26 mouse cellular contexts compared by ENCODE assay signal in genomic region chr5:148984961-148985360, GRCm38 (mm10). TPM values are rescaled to one million over a fixed set of nuclear protein-coding genes. Genes with fewer than 3 reads are reported as not detected.
DNase-seq lines count a peak whose midpoint lies in the region; ATAC-seq and TF ChIP-seq lines count a peak whose summit lies in the region.
"Had no signal": no experiment of that assay in that cellular context is flagged by ENCODE, and none has a peak within 500 bp of the region (broad histone marks: within the 10 kb centered on the region; RNA-seq: fewer than 3 reads in every experiment).

No protein-coding gene starts in this region.

- 39% methylated on average over 13 of the region's 13 CpGs for WGBS in heart, embryonic 13.5 days
- WGBS in lung, embryonic 14.5 days, result 45% methylated on average over 13 of the region's 13 CpGs
- WGBS in lung, adult 2 months, result 71% methylated on average over 13 of the region's 13 CpGs
- 39% methylated on average over 13 of the region's 13 CpGs for WGBS in hindbrain, embryonic 11.5 days

- DNase-seq in heart, postnatal 14 days, result no peak
- no peak for DNase-seq in lung, embryonic 14.5 days
- no peak for DNase-seq in lung, adult 2 months
- DNase-seq in ES-CJ7 (ENCODE audit: low read depth, low spot score), result peak; percentile 57
- peak; percentile 56 for DNase-seq in ZHBTc4 (ENCODE audit: low read depth, low spot score)
- no peak for DNase-seq in hindbrain, embryonic 11.5 days (ENCODE audit: low spot score)
- DNase-seq in urinary bladder, adult 2 months (ENCODE audit: low spot score), result no peak
- DNase-seq: adrenal gland, adult 2 months; adrenal gland, postnatal 25 days; cerebellum, adult 18-20 months; cerebellum, adult 9-11 months; cerebellum, postnatal 36 days; gastrocnemius, adult 2 months; gastrocnemius, postnatal 25 days; kidney, adult 11 months; kidney, adult 9 months had no signal

- no peak overlapping the region for H3K27ac ChIP-seq in heart, embryonic 13.5 days (replicated peaks)
- no peak overlapping the region for H3K27ac ChIP-seq in lung, embryonic 14.5 days (ENCODE audit: low read depth)
- H3K27ac ChIP-seq in hindbrain, embryonic 11.5 days (ENCODE audit: low read depth, low read length), result no peak overlapping the region
- H3K27ac ChIP-seq: embryonic facial prominence, embryonic 15.5 days; forebrain, embryonic 10.5 days; gastrocnemius, adult 2 months; hindbrain, embryonic 13.5 days; hindbrain, postnatal 0 days had no signal

- H3K27me3 ChIP-seq in heart, embryonic 13.5 days (replicated peaks), result no peaks in the 10 kb centered on the region
- H3K27me3 ChIP-seq in lung, embryonic 14.5 days (ENCODE audit: insufficient read depth, low read length), result no peaks in the 10 kb centered on the region
- no peaks in the 10 kb centered on the region for H3K27me3 ChIP-seq in hindbrain, embryonic 11.5 days (ENCODE audit: control insufficient read depth, insufficient read depth, low read length)
- H3K27me3 ChIP-seq: embryonic facial prominence, embryonic 15.5 days; hindbrain, embryonic 13.5 days had no signal

- no peak for TF ChIP-seq POLR2A in lung, adult 2 months (IDR thresholded peaks at IDR 0.05; ENCODE audit: borderline replicate concordance, extremely low read depth, low read depth, low read length)

- ATAC-seq in heart, embryonic 13.5 days (ENCODE audit: extremely low read depth, insufficient number of reproducible peaks, low FRiP score, low TSS enrichment), result no peak
- no peak for ATAC-seq in lung, embryonic 14.5 days (ENCODE audit: insufficient read depth)
- ATAC-seq in hindbrain, embryonic 11.5 days (ENCODE audit: low FRiP score), result no peak
- ATAC-seq: CD4-positive, CD25-positive, alpha-beta regulatory T cell, adult 4 months; forebrain, embryonic 14.5 days; hindbrain, postnatal 0 days had no signal

- peak overlapping the region; percentile 52 for H3K4me2 ChIP-seq in heart, embryonic 13.5 days
- H3K4me2 ChIP-seq in lung, embryonic 14.5 days, result 0 out of 2 replicates have a peak overlapping the region, but pooled peaks have one; percentile 15
- H3K4me2 ChIP-seq in hindbrain, embryonic 11.5 days (replicated peaks; ENCODE audit: low read depth, low read length), result no peak overlapping the region
- H3K4me2 ChIP-seq: embryonic facial prominence, embryonic 15.5 days; hindbrain, embryonic 13.5 days had no signal

- H3K4me3 ChIP-seq in heart, embryonic 13.5 days, result peak overlapping the region; percentile 4; the same call in 1 of the 2 replicates
- no peak overlapping the region for H3K4me3 ChIP-seq in lung, embryonic 14.5 days (ENCODE audit: low read depth, low read length)
- no peak overlapping the region for H3K4me3 ChIP-seq in lung, adult 2 months (replicated peaks; ENCODE audit: extremely low read depth, low read depth, low read length)
- H3K4me3 ChIP-seq in hindbrain, embryonic 11.5 days (ENCODE audit: low read depth, low read length), result no peak overlapping the region
- H3K4me3 ChIP-seq: embryonic facial prominence, embryonic 15.5 days; erythroblast, embryonic 14.5 days; forebrain, embryonic 10.5 days; gastrocnemius, adult 2 months; hindbrain, embryonic 13.5 days had no signal

- intact Hi-C loops in heart, postnatal 14 days (cut with DNase I), result no loop called here

- TF ChIP-seq CTCF in lung, embryonic 14.5 days (IDR thresholded peaks at IDR 0.05; ENCODE audit: low read depth), result no peak
- no peak for TF ChIP-seq CTCF in lung, adult 2 months (IDR thresholded peaks at IDR 0.05; ENCODE audit: insufficient read depth, low read length)

- H3K36me3 ChIP-seq in heart, embryonic 13.5 days, result peaks cover 13% of the 10 kb centered on the region
- no peaks in the 10 kb centered on the region for H3K36me3 ChIP-seq in lung, embryonic 14.5 days (ENCODE audit: insufficient read depth)
- H3K36me3 ChIP-seq in hindbrain, embryonic 11.5 days (ENCODE audit: control insufficient read depth, insufficient read depth, low read length), result 0 out of 2 replicates have a peak, but pooled peaks cover 2% of the 10 kb centered on the region
- H3K36me3 ChIP-seq: embryonic facial prominence, embryonic 15.5 days; forebrain, embryonic 10.5 days; G1E; hindbrain, embryonic 13.5 days had no signal

- peaks cover 17% of the 10 kb centered on the region for H3K9me3 ChIP-seq in heart, embryonic 13.5 days
- H3K9me3 ChIP-seq in lung, embryonic 14.5 days (ENCODE audit: low read depth, low read length), result peaks cover 13% of the 10 kb centered on the region; the same call in 1 of the 2 replicates
- peaks cover 3% of the 10 kb centered on the region; the same call in 1 of the 2 replicates for H3K9me3 ChIP-seq in hindbrain, embryonic 11.5 days (ENCODE audit: control insufficient read depth, low read length)

- H3K9ac ChIP-seq in heart, embryonic 13.5 days, result peak overlapping the region; percentile 40; the same call in 1 of the 2 replicates
- H3K9ac ChIP-seq in lung, embryonic 14.5 days, result no peak overlapping the region
- no peak overlapping the region for H3K9ac ChIP-seq in hindbrain, embryonic 11.5 days (ENCODE audit: low read depth, low read length)
- H3K9ac ChIP-seq: embryonic facial prominence, embryonic 15.5 days; hindbrain, embryonic 13.5 days had no signal

- no peaks in the 10 kb centered on the region for H3K4me1 ChIP-seq in heart, embryonic 13.5 days
- H3K4me1 ChIP-seq in lung, embryonic 14.5 days (ENCODE audit: insufficient read depth), result no peaks in the 10 kb centered on the region
- H3K4me1 ChIP-seq in lung, adult 2 months (ENCODE audit: control insufficient read depth, insufficient read depth, low read length), result no peaks in the 10 kb centered on the region
- no peaks in the 10 kb centered on the region for H3K4me1 ChIP-seq in hindbrain, embryonic 11.5 days (replicated peaks; ENCODE audit: control insufficient read depth, insufficient read depth, low read length)
- H3K4me1 ChIP-seq: embryonic facial prominence, embryonic 15.5 days; hindbrain, embryonic 13.5 days had no signal

RNA-seq across cellular contexts. Expression of gene Gm42791, which starts 10.0 kb away (rescaled TPM):
- polyA plus RNA-seq in heart, embryonic 13.5 days (2015; fragmentation: Nextera tagmentation; extraction: Ambion mirVana), result 1.7 and 2.3 TPM in 2 replicates
- total RNA-seq in heart, postnatal 14 days (2021), result 1 to 10 TPM; 3.3 to 6.1 TPM
- polyA plus RNA-seq in lung, embryonic 14.5 days (2014; fragmentation: Nextera tagmentation; extraction: Ambion mirVana), result 0.58 and 1.2 TPM in 2 replicates
- polyA plus RNA-seq in lung, adult 2 months (2012; rRNA removed), result not detected in 2 replicates
- polyA plus RNA-seq in hindbrain, embryonic 11.5 days (2014; fragmentation: Nextera tagmentation; extraction: Ambion mirVana), result not detected in 2 replicates
- not detected in 2 replicates for polyA plus RNA-seq in urinary bladder, adult 2 months (2012; rRNA removed)
- total RNA-seq: G1E; hindbrain, postnatal 0 days had no signal
- polyA plus RNA-seq: adrenal gland, adult 2 months; embryonic facial prominence, embryonic 11.5 days; forebrain, embryonic 14.5 days; G1E had no signal

RNA-seq across cellular contexts. Expression of gene Katnal1, which starts 55.8 kb away (rescaled TPM):
- 10.1 and 13.3 TPM in 2 replicates for polyA plus RNA-seq in heart, embryonic 13.5 days (2015; fragmentation: Nextera tagmentation; extraction: Ambion mirVana)
- total RNA-seq in heart, postnatal 14 days (2021), result 1 to 10 TPM; 5.4 to 7.9 TPM
- polyA plus RNA-seq in lung, embryonic 14.5 days (2014; fragmentation: Nextera tagmentation; extraction: Ambion mirVana), result 13.8 and 14.2 TPM in 2 replicates
- 5.1 TPM in 2 replicates for polyA plus RNA-seq in lung, adult 2 months (2012; rRNA removed)
- 32.1 and 37.0 TPM in 2 replicates for polyA plus RNA-seq in hindbrain, embryonic 11.5 days (2014; fragmentation: Nextera tagmentation; extraction: Ambion mirVana)
- polyA plus RNA-seq in urinary bladder, adult 2 months (2012; rRNA removed), result 6.3 and 7.8 TPM in 2 replicates
- polyA plus RNA-seq: G1E had no signal

Comparison
In these comparisons a context has a peak if more than half of its experiments do, and no peak if none do; other contexts are left out.
1. DNase-seq: peak in ES-CJ7 (single experiment) and ZHBTc4 (single experiment); none in heart, postnatal 14 days (0 of 2), lung, embryonic 14.5 days (single experiment), lung, adult 2 months (single experiment), hindbrain, embryonic 11.5 days (single experiment) and urinary bladder, adult 2 months (single experiment).